Mouse (Mus musculus) subcutaneous adipose tissue, adult 2 months (tissue): Measurements from ENCODE around the gene Olah. TPM values are rescaled to one million over a fixed set of nuclear protein-coding genes. Genes with fewer than 3 reads are reported as not detected.

Source experiments
- polyA plus RNA-seq: library from polyadenylated mRNA; depleted of rRNA; stranded (reverse); fragments of >200 nt; gene quantifications from 2 replicates; pipeline ENCODE4 v1.2.3, GENCODE M21; 2012; ENCODE audit warnings: low replicate concordance; rRNA removed

Olah gene
- polyA plus RNA-seq, result not detected in 2 replicates

DNA sequence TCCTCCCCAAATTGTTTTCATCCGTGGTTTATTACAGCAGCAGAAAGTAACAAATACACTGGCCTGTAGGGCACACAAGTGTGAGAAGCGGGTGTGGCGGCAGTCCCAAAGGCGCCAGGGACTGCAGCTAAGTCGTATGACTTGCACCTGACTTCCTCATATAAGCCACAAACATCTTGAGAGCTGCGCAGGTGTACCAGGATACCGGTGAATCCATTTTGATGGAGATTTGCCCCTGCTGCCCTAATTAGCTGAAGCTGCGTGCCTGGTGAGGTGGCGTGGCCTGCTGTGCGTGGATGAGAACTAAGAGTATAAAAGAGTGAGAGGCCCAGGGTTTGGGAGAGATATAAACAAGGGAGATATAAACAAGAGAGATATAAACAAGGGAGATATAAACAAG lies at the start of gene Olah:
Olah (minus strand) TSS at position 101 of the 400 bp plus-strand sequence.

DNA sequence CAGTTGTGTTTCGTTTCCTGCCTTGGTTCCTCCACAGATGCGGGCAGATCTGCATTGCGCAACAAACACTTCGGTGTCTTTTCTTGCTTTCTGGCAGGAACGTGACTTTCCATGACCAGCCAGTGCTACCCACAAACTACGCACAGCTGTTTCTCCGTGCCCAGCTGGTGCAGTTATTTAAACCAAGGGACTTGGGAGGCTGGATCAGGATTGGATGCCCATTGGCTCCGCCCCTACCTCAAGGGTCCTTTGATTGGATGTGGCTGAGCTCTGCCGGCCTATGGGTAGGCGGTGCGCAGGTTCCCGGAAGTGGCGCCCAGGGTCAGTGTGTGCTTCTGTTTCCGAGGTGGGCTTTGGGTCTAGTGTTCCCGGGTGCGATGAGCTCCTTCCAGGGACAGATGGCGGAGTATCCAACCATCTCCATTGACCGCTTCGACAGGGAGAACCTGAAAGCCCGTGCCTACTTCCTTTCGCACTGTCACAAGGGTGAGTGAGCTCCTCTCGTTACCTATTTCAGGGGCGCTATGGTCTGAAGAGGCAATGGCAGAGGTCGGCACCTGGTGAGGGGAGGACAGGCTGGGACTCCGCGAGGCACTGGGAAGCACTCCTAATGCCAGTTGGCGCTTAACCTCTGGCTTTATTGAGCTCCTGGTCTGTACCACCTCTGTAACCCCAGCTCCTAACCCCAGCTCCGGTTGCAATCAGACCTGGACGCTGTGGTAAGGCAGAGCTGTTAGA lies 27.0 kb upstream of the Olah start, which contains the start of gene Dclre1c:
Dclre1c (plus strand) TSS at position 291 of the 738 bp plus-strand sequence.

DNA sequence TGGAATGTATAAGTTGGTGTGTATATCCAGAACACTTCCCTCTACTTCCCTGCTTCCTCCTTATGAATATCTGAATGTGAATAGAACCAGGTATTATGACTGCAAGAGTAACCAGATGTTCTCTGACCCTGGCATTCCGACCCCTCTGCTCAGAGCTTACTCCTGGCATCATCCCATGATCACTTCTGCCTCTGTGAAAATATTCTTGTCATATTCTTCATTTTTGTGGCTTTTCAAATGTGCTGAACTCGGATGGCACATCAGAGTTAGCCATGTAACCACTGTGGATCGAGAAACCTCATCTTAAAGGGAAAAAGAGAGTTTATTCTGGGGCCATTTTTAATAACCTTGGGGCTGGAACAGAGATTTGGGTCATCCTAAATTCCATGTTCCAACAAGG lies 25.5 kb upstream of the Olah start, which contains the start of gene Meig1:
Meig1 (minus strand) TSS at position 101 of the 400 bp plus-strand sequence.

GRCm38 (mm10) chr2:3335611-3336301 lies 61.3 kb downstream of the Olah start, which contains the start of gene Acbd7:
Acbd7 (plus strand) TSS chr2:3336168.

DNA sequence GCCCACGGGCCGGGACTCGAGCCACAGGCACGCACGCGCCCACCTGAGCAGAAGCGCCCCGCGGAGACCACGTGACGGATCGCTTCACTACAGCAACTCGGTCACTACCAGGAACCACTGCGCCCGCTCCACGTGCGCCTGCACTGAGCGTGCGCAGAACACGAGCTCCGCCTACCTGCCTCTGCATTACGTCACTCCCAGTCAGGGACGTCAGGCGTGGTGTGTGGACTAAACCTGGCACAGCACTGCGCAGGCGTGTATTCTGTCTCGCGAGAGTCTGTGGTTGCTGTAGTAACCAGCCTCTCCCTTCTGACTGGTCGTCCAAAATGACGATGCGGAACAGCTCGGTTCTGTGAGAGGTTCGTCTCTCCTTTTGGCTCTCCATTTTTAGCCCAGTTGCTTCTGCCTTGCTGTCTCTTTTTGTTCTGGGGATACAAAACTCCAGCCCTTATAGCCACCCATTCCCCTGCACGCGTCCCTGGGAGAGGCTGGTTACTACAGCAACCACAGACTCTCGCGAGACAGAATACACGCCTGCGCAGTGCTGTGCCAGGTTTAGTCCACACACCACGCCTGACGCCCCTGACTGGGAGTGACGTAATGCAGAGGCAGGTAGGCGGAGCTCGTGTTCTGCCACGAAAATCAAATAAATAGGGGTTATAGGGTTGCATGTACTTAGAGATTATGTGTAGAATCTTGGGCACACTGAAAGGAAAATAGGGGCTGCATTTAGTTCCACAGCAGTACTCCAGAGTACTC lies 64.3 kb downstream of the Olah start, which contains the start of gene Rpp38:
Rpp38 (minus strand) TSS at position 160 of the 759 bp plus-strand sequence.

Other genes starting within 250 kb of the Olah start
- 10.4 and 12.8 TPM in 2 replicates for gene Nmt2, start 113.0 kb downstream of the Olah start, polyA plus RNA-seq
- 4.7 and 10.0 TPM in 2 replicates for gene Rpp38, start 64.6 kb downstream of the Olah start, polyA plus RNA-seq
- not detected in 2 replicates for gene Acbd7, start 61.0 kb downstream of the Olah start, polyA plus RNA-seq
- not detected in 2 replicates for gene Meig1, start 25.4 kb upstream of the Olah start, polyA plus RNA-seq
- 7.5 and 8.5 TPM in 2 replicates for gene Dclre1c, start 26.9 kb upstream of the Olah start, polyA plus RNA-seq
- 0.26 and 1.9 TPM in 2 replicates for gene Suv39h2, start 77.8 kb upstream of the Olah start, polyA plus RNA-seq
- gene Gm45902, start 115.6 kb upstream of the Olah start, polyA plus RNA-seq, result 2.2 and 2.5 TPM in 2 replicates
- gene Hspa14, start 115.6 kb upstream of the Olah start, polyA plus RNA-seq, result 42.0 and 46.4 TPM in 2 replicates
- 0.94 and 3.3 TPM in 2 replicates for gene Cdnf, start 115.8 kb upstream of the Olah start, polyA plus RNA-seq
- gene Fam107b, start 173.3 kb upstream of the Olah start, polyA plus RNA-seq, result 10.2 and 15.2 TPM in 2 replicates